Mouse (Mus musculus) hindbrain, postnatal 0 days (tissue): ENCODE data around the gene Mlxip. TPM values are rescaled to one million over a fixed set of nuclear protein-coding genes. Genes with fewer than 3 reads are reported as not detected.
A peak's percentile ranks its signal among the peaks of the same experiment; 100 is the strongest.

Source experiments
- ATAC-seq: fragments of 200-750 bp; cut with Nextera tagmentation; 2 replicates; pipeline ENCODE4 v1.8.0; 2017; ENCODE audit warnings: mild to moderate bottlenecking, moderate TSS enrichment, moderate library complexity
- DNase-seq: peaks from one replicate; pipeline ENCODE4 v3.0.0-alpha.2; 2015; ENCODE audit warnings: low spot score
- H3K27ac ChIP-seq: fragments of 300-500 bp; sonication (generic); 2 replicates; pipeline ENCODE4 v1.5.1; 2014; ENCODE audit warnings: mild to moderate bottlenecking
- H3K27me3 ChIP-seq: fragments of 300-500 bp; sonication (generic); 2 replicates; pipeline ENCODE4 v1.6.1; 2014; ENCODE audit warnings: low read length, mixed read lengths; ENCODE audit not compliant: insufficient read depth
- H3K36me3 ChIP-seq: fragments of 300-500 bp; sonication (generic); 2 replicates; pipeline ENCODE4 v1.6.1; 2014; ENCODE audit warnings: low read length, mixed read lengths; ENCODE audit not compliant: insufficient read depth
- H3K4me1 ChIP-seq: fragments of 300-500 bp; sonication (generic); 2 replicates; pipeline ENCODE4 v1.6.1; 2014; ENCODE audit warnings: antibody characterized with exemption, low read length, mixed read lengths; ENCODE audit not compliant: insufficient read depth
- H3K4me2 ChIP-seq: fragments of 300-500 bp; sonication (generic); 2 replicates; pipeline ENCODE4 v1.6.1; 2014; ENCODE audit warnings: low read depth, mild to moderate bottlenecking, low read length, moderate library complexity, mixed read lengths
- H3K4me3 ChIP-seq: fragments of 300-500 bp; sonication (generic); 2 replicates; pipeline ENCODE4 v1.5.1; 2014; ENCODE audit warnings: low read length
- H3K9ac ChIP-seq: fragments of 300-500 bp; sonication (generic); replicated peaks from 2 replicates; pipeline ENCODE4 v1.6.1; 2014; ENCODE audit warnings: mild to moderate bottlenecking, low read length, moderate library complexity, mixed read lengths
- H3K9me3 ChIP-seq: fragments of 300-500 bp; sonication (generic); 2 replicates; pipeline ENCODE4 v1.6.1; 2016; ENCODE audit warnings: low read length, mixed read lengths
- CTCF ChIP-seq: IDR thresholded peaks from 2 replicates; pipeline ENCODE4 v1.5.1; 2016; ENCODE audit warnings: antibody characterized with exemption, control low read depth, low read depth
- WGBS: fragments of 180-500 bp; shearing (Covaris S2); extraction: QIAGEN DNeasy Blood & Tissue Kit; methylation state at CpG from one replicate; pipeline ENCODE4 v1.1.7; 2014; 5-methylcytosine and 5-hydroxymethylcytosine counted together
- polyA plus RNA-seq: library from polyadenylated mRNA; unstranded; fragments of >200 nt; fragmentation: Nextera tagmentation; extraction: Ambion mirVana; gene quantifications from 2 replicates; pipeline ENCODE4 v1.2.1, GENCODE M21; 2015
- total RNA-seq: library from RNA; depleted of rRNA; stranded (reverse); fragments of >200 nt; gene quantifications from 2 replicates; pipeline ENCODE4 v1.2.3, GENCODE M21; 2014

The Mlxip gene
- total and polyA plus RNA-seq, 2 experiments from 2014 or later, result 12.5 to 16.8 TPM

DNA sequence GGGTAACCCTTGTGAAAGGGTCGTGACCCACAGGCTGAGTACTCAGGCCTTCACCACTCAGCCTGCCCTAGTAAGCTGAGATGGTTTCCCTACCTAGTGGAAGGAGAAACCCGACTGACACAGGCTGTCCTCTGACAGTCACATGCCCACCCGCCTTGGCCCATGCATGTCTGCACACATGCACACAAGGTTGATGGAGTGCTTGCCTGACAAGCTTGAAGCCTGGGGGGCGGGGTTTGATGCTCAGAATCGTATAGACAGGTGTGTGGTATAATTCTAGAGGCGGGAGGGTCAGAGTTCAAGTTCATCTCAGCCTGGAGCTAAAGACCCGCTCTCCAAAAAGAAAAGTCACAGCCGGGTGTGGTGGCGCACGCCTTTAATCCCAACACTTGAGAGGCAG, 19.3 kb upstream of the Mlxip start:
- DNase-seq (no peak), ATAC-seq (no peak)
- TF ChIP-seq CTCF, result no peak
- Histone ChIP-seq H3K4me2 (no peak overlapping the region), H3K4me3 (no peak overlapping the region), H3K9me3 (no peaks in the 10 kb centered on the region), H3K9ac (no peak overlapping the region), H3K4me1 (no peaks in the 10 kb centered on the region), H3K36me3 (peaks cover 30% of the 10 kb centered on the region), H3K27ac (no peak overlapping the region), H3K27me3 (no peaks in the 10 kb centered on the region)
- 94% methylated on average over 10 of the region's 10 CpGs for WGBS

GRCm38 (mm10) chr5:123375793-123376452, 18.7 kb upstream of the Mlxip start:
- TF ChIP-seq CTCF, result no peak
- Histone ChIP-seq H3K4me3 (no peak overlapping the region), H3K27ac (no peak overlapping the region; the same call in 1 of the 2 replicates), H3K4me1 (no peaks in the 10 kb centered on the region), H3K36me3 (peaks cover 23% of the 10 kb centered on the region), H3K9ac (no peak overlapping the region), H3K9me3 (no peaks in the 10 kb centered on the region), H3K27me3 (no peaks in the 10 kb centered on the region), H3K4me2 (no peak overlapping the region)
- WGBS, result 86% methylated on average over 6 of the region's 6 CpGs
- ATAC-seq (no peak), DNase-seq (no peak)

GRCm38 (mm10) chr5:123376569-123376968, 18.0 kb upstream of the Mlxip start:
- no peak overlapping the region for H3K9ac ChIP-seq
- H3K27me3 ChIP-seq, result no peaks in the 10 kb centered on the region
- TF ChIP-seq CTCF, result no peak
- no peak overlapping the region for H3K4me3 ChIP-seq
- H3K27ac ChIP-seq, result no peak overlapping the region
- H3K4me2 ChIP-seq, result peak overlapping the region; percentile 24; the same call in 1 of the 2 replicates
- DNase-seq, result peak; percentile 75
- H3K36me3 ChIP-seq, result peaks cover 17% of the 10 kb centered on the region
- H3K4me1 ChIP-seq, result no peaks in the 10 kb centered on the region
- 14% methylated on average over 10 of the region's 10 CpGs for WGBS
- ATAC-seq, result peak; percentile 51
- H3K9me3 ChIP-seq, result no peaks in the 10 kb centered on the region

GRCm38 (mm10) chr5:123377120-123377955, 17.3 kb upstream of the Mlxip start:
- Histone ChIP-seq H3K4me3 (no peak overlapping the region), H3K27ac (no peak overlapping the region), H3K36me3 (peaks cover 9% of the 10 kb centered on the region; the same call in 1 of the 2 replicates), H3K9ac (no peak overlapping the region), H3K27me3 (no peaks in the 10 kb centered on the region), H3K4me1 (no peaks in the 10 kb centered on the region), H3K9me3 (no peaks in the 10 kb centered on the region), H3K4me2 (no peak overlapping the region)
- DNase-seq (peak; percentile 84), ATAC-seq (peak; percentile 69)
- TF ChIP-seq CTCF, result peak; percentile 97
- 65% methylated on average over 15 of the region's 15 CpGs for WGBS

DNA sequence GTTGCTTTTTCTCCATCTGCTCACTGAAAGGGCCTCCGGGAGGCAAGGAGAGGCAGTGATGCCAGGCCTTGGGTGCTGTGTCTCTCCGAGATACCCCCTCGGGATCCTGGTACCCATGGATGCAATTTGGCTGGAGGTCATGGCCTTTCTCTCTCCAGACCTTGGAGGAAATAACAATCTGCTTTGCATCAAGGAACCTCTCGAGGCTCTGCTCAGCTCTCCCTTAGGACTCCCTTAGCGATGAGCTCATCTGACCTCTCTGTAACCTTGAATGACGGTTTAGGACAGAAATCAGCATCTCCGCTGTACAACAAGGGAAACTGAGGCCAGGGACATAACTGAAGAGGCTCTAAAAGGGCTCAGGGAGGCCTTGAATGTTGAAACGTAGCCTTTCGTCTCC, 15.9 kb upstream of the Mlxip start:
- WGBS, result 86% methylated on average over 9 of the region's 9 CpGs
- Histone ChIP-seq H3K27me3 (no peaks in the 10 kb centered on the region), H3K9ac (0 out of 2 replicates have a peak overlapping the region, but pooled peaks have one; percentile 5), H3K9me3 (no peaks in the 10 kb centered on the region), H3K4me2 (no peak overlapping the region), H3K36me3 (no peaks in the 10 kb centered on the region; the same call in 1 of the 2 replicates), H3K27ac (no peak overlapping the region), H3K4me3 (no peak overlapping the region), H3K4me1 (no peaks in the 10 kb centered on the region)
- TF ChIP-seq CTCF, result no peak
- DNase-seq (no peak), ATAC-seq (no peak)

- TF ChIP-seq CTCF, result no peak
- 77% methylated on average over 5 of the region's 5 CpGs for WGBS
- Histone ChIP-seq H3K4me2 (no peak overlapping the region), H3K9me3 (no peaks in the 10 kb centered on the region), H3K36me3 (no peaks in the 10 kb centered on the region), H3K27me3 (no peaks in the 10 kb centered on the region), H3K4me3 (no peak overlapping the region), H3K27ac (no peak overlapping the region), H3K9ac (no peak overlapping the region), H3K4me1 (no peaks in the 10 kb centered on the region)
- DNase-seq, result no peak
- no peak for ATAC-seq
Measured at GRCm38 (mm10) chr5:123379504-123379931, 15.1 kb upstream of the Mlxip start.

DNA sequence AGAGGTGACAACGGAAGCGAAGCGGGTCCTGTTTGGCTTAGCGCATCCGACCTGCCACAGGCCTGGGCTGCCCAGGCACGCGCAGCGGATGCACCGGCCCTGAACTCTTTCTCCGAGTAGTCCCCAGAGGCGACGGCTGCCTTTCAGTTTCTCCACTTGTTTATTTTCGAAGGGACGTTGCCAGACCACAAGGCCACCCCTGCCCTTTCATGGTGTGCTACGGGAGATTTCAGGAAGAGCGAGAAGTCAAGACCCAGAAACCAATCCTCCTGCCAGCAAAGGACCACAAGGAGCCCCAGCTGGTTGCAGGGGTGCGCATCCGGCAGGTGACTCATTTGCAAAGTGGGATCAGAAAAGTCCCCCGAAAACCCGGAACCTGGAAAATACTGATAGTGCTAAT, 12.6 kb upstream of the Mlxip start:
- Histone ChIP-seq H3K9me3 (no peaks in the 10 kb centered on the region), H3K27ac (no peak overlapping the region), H3K27me3 (no peaks in the 10 kb centered on the region), H3K36me3 (no peaks in the 10 kb centered on the region), H3K4me3 (no peak overlapping the region), H3K4me1 (no peaks in the 10 kb centered on the region), H3K4me2 (no peak overlapping the region), H3K9ac (no peak overlapping the region)
- WGBS, result 43% methylated on average over 20 of the region's 20 CpGs
- DNase-seq, result no peak
- no peak for ATAC-seq
- TF ChIP-seq CTCF, result no peak
